Mouse (Mus musculus) right cerebral cortex, postnatal 4 days (tissue): ENCODE results near the gene Zmiz1.

ENCODE experiments used
- DNase-seq: peaks from one replicate; pipeline ENCODE4 v3.0.0-alpha.2; 2022

Zmiz1 gene

DNA sequence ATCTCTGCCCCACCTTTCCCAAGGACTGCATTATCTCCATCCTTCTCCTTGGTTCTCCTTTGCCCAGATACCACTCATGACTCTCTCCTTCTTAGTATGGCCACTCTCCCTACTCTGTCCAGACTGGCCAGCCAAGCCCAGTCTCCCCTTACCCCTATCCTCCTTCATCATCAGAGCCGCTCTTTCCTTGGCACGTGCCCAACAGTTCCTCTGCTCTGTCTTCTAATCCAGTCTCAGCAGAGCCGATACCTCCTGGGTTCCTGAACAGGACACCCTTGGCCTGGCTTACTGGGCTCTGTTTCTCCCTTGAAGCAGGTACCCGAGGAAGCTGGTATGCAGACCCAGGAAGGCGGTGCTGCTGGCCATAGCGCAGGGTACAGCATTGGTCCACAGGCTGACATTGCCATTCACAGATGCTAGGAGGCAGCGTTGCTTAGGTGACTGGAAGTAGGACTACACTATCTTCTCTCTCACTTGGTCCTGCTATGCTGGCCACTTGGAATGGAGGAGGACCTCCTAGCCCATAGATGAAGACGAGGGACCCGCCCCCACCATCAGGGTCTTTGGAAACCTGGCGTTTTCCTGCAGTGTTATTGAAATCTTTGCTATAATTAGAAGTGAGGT is 80.6 kb downstream of the Zmiz1 start:
- DNase-seq = no peak

DNA sequence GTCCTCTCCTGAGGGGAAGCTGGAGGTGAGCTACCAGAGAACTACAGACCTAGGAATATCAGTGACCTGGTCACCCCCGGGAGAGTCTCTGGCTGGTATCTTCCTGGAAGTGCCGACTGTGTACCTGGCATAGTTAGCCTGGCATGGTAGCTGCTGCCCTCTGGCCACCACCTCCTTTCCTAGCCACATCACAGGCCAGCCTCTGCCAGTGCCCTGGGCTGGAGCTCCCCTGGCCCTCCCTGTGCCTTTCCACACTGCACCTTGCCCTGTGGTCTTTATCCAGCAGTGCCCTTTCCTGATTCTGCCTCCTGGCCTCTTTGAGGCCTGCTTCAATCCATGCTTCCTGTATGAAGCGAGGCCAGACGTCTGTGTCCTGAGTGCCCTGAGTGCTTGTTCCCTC is 81.2 kb downstream of the Zmiz1 start:
- DNase-seq = no peak

GRCm38 (mm10) chr14:25541213-25541612 is 82.2 kb downstream of the Zmiz1 start:
- DNase-seq = no peak

DNA sequence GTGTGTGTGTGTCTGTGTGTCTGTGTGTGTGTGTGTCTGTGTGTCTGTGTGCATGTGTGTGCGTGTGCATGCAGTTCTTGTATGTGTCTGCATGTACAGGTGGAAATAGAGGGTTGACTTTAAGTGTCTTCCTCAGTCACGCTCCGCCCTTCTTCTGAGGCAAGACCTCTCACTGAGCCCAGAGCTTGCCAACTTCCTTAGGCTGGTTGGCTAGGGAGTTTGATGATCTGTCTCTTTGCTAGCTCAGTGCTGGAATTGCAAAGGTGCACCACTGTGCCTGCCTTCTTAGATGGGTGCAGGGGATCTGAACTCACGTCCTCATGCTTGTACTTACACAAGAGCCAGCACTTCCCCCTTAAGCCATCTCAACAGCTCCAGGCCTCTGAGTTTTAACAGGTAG is 84.1 kb downstream of the Zmiz1 start:
- DNase-seq = no peak

- no peak for DNase-seq
Observed at GRCm38 (mm10) chr14:25543927-25544326, 84.9 kb downstream of the Zmiz1 start.

DNA sequence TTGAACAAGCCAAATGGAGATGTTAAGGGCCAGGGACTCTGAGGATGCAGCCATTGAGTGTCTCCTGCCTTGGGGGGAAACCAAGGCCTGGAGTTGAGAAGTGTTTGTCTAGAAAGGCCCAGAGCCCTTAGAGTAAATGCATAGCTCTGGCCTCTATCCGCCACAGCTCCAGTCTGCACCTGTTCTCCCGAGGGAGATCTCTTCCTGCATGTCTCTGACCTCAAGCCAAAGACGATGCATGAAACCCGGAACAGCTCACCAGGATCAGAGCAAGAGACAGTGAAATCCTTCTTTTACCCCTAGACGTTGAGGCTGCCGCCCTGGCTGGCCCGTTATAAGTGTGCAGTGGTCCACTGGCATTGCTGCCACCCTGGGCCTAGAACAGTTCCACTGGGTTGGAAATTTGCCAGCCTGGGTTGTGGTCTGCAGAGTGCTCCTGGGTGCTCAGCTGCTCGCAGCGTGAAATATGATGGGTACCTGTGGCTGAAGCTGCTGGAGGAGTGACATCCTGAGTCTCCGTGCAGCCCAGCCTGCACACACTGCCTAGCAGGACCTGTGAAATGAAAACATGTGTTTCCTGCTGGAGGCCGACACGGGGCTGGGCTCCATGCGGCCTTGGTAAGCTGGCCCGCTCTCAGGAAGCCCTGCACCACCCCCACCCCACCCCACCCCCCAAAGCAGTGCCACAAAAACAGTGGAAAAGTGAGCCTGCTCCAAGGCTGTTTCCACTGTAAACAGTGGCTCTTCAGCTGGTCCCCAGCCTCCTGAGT is 88.1 kb downstream of the Zmiz1 start:
- no peak for DNase-seq

- DNase-seq = no peak
Observed at GRCm38 (mm10) chr14:25547882-25548281, 88.9 kb downstream of the Zmiz1 start.

- no peak for DNase-seq
Observed at GRCm38 (mm10) chr14:25548650-25549049, 89.7 kb downstream of the Zmiz1 start.

DNA sequence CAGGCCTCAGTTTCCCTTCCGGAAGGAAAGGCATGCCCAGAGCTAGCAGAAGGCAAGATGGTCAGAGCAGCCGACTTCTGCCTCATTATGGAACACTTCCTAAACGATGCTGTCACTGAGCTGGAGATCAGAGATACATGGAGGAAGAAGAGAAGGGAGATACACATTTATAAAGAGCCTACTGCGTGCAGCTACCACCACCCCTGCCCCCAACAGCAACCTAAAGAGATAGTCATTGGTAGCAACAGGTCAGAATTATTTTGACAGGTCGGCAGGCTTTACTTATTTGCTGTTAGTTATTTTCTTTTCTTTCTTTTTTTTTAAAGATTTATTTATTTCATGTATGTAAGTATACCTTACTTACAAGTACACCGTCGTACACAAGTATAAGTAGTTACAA is 90.1 kb downstream of the Zmiz1 start:
- no peak for DNase-seq

GRCm38 (mm10) chr14:25549871-25550840 is 91.2 kb downstream of the Zmiz1 start:
- peak; percentile 64 for DNase-seq

DNA sequence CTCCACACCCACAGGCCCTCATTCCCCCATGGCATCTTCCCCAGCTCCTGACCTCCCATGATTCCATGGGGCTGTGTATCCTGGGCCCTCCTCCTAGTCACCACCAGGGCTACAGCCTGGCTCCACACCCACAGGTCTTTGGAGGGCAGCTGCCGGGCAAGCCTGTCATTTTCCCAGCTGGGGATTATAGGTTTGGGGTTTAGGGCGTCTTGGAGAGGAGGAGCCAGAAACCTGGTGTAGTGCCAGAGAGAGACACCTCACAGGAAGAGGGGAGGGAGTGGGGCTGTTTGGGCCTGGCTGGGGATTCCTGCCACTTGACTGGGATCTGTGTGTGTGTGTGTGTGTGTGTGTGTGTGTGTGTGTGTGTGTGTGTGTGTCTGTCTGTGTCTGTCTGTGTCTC is 92.7 kb downstream of the Zmiz1 start:
- no peak for DNase-seq

- no peak for DNase-seq
Observed at GRCm38 (mm10) chr14:25553382-25553781, 94.4 kb downstream of the Zmiz1 start.

DNA sequence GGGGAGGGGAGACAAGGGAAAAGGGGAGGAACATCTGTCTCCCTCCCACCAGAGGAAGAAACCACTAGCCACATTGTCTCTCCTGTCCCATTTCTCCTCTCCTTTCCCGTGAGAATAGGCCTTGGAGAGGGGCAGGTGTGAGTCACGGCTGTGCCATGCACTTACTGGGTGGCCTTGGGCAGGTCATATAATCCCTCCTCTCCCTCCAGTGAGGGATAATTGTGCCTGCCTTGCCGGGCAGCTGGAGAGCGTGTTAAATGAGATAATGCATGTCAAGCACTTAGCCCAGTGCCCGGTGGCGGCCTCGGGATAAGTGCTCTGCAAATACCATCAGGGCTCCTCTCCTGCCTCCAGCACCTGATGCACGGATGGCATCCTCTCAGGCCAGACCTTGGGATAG is 95.8 kb downstream of the Zmiz1 start:
- no peak for DNase-seq

- DNase-seq = peak; percentile 36
Observed at GRCm38 (mm10) chr14:25555291-25555781, 96.4 kb downstream of the Zmiz1 start.

- DNase-seq = no peak
Observed at GRCm38 (mm10) chr14:25555848-25556247, 96.9 kb downstream of the Zmiz1 start.

GRCm38 (mm10) chr14:25557014-25557413 is 98.0 kb downstream of the Zmiz1 start:
- DNase-seq = no peak

- no peak for DNase-seq
Observed at GRCm38 (mm10) chr14:25558479-25558878, 99.5 kb downstream of the Zmiz1 start.

GRCm38 (mm10) chr14:25559907-25560306 is 100.9 kb downstream of the Zmiz1 start:
- DNase-seq = no peak

DNA sequence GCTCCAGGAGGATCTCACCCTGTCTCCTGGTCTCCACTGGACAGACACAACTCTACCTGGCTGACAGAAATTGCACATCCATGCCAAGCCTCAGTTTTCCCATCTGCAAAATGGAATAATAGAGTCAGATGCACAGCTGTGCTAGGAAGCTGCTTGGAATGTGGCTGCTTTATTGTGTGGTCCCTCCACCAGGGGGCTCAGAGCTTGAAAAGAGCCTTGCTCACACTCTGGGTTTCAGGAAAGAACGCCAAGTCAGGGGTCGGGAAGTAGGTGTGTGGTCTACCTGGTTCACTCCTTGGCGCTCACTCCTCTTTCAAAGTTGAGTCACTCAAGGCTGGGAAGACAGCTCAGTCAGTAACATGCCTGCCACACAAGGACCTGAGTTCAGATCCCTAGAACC is 101.9 kb downstream of the Zmiz1 start:
- DNase-seq = no peak

DNA sequence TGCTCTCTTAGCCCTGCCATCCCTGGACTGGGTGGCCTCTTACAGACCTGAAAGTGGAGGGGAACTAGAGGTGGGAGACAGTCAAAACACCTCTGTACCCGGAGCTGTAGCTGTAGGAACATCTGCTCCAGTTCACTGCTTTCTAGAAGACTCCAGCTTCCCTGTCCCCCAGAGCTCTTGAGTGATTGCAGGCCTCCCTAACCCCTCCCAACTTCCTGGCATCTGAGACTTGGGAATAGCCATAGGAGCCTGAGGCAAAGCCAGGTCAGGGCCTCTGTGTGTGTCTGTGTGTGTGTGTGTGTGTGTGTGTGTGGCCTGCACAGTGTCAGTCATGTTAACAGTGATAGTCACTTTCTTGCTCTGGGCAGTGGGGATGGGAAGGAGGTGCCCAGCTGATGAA is 102.7 kb downstream of the Zmiz1 start:
- no peak for DNase-seq

- no peak for DNase-seq
Observed at GRCm38 (mm10) chr14:25562447-25562846, 103.5 kb downstream of the Zmiz1 start.

GRCm38 (mm10) chr14:25562909-25563308 is 103.9 kb downstream of the Zmiz1 start:
- DNase-seq = no peak

- no peak for DNase-seq
Observed at GRCm38 (mm10) chr14:25564577-25564976, 105.6 kb downstream of the Zmiz1 start.
